Mouse (Mus musculus): Measurements from ENCODE around the gene Cd164l2. TPM values are rescaled to one million over a fixed set of nuclear protein-coding genes. Genes with fewer than 3 reads are reported as not detected.

Gene Cd164l2
- total RNA-seq (2021): not detected

GRCm38 (mm10) chr4:133211751-133212561 lies at the start of gene Cd164l2, which contains the start of gene Gpr3:
Gene Cd164l2, plus strand, starts transcription at chr4:133212131.
Gene Gpr3, minus strand, starts transcription at chr4:133212536.
- DNase-seq: no peak

DNA sequence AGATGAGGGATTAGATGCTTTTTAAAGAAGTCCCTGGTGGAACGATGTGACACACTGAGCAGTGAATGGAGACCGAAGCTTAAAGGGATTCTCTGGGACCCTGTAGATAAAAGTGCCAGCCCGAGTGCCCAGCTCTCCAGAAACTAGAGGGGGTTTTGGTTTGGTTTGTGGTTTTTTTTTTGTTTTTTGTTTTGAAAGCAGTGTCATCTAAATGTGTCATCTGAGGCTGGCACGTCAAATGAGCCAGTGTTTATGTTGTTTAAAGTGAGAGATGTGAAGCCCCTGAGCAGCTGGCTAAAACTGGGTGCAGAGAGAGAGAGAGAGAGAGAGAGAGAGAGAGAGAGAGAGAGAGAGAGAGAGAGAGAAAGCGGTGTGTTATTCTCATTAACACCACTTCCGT lies 49.7 kb upstream of the Cd164l2 start:
- no peak for DNase-seq

- no peak for DNase-seq
Measured at GRCm38 (mm10) chr4:133166773-133167172, 45.2 kb upstream of the Cd164l2 start.

DNA sequence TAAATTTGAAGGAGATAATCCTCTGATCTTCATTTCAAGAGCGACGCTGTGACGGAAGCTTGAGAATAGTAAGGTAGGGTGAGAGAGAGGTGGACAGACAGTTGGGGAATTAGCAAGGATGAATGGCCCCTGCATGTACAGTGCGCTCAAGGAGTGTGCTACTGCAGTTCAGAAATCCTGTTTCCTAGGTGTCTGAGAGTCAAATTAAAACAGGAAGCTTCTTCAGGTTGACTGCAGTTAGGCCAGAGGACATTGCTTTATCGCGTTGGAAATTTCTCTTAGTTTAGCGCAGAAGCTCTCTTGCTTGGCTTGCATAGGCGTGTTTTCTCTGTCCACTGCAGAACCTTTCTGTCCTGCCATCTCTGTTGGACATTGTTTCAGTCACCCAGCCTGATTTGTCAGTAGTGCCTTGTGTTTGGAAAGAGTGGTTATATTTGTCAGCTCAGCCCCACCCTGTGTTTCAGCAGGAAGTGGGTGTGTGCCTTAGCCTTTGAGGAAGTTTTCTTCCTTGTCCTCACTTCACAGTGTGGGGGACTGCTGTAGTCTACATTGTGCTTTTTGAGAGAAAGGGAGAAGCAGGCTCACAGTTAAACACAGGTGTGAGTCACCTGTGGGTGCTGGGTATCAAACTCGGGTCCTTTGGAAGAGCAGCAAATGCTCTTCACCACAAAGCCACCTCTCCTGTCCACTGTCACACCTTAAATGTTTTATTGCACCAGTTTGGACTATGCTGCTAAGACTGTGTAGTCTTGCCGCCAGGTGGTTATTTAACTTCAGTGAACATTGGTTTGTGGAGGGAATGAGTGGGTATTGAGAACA lies 42.5 kb upstream of the Cd164l2 start:
- no peak for DNase-seq

DNA sequence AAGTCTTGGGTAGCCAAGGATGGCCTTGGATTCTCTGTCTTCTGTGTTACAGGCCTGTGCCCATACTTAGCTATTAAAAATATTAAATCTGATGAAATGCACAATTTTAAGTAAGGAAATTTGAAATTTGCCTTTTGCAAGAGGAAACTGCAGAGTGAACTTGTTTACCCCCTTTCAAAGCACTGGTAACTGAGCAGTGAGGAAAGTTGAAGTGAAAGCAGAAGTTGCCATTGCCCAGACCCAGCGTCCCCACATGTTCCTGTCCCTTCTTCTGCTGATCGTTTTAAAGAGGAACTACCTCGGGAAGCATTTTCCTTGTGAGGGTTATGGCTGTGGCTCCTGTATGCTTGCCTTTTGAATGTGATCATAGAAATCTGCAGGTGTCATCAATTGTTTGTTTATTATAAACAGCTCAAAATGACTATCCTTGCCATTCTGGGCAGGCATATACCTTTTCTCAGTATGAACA lies 41.8 kb upstream of the Cd164l2 start:
- DNase-seq: no peak

DNA sequence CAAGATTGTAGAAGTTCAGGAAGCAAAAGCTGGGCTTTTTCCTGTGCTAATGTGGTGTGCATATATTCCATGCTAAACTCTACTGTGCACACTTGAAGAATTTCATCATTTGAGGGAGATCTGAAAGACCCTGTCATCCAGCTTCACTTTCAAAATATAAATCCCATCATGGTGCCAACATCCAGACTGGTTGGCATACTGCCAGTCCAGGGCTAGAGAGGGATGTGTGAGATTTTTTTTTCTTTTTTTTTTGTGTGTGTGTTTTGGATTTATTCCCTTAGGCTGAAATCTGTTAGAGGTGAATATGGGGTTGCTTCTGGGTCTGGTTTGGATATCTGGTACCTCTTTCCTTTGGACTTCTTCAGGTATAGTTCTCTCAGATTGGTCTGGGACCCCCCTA lies 41.3 kb upstream of the Cd164l2 start:
- DNase-seq: no peak

- no peak for DNase-seq
Measured at GRCm38 (mm10) chr4:133172451-133172850, 39.5 kb upstream of the Cd164l2 start.

- no peak for DNase-seq
Measured at GRCm38 (mm10) chr4:133174361-133174760, 37.6 kb upstream of the Cd164l2 start.

- no peak for DNase-seq
Measured at GRCm38 (mm10) chr4:133175274-133175673, 36.7 kb upstream of the Cd164l2 start.

DNA sequence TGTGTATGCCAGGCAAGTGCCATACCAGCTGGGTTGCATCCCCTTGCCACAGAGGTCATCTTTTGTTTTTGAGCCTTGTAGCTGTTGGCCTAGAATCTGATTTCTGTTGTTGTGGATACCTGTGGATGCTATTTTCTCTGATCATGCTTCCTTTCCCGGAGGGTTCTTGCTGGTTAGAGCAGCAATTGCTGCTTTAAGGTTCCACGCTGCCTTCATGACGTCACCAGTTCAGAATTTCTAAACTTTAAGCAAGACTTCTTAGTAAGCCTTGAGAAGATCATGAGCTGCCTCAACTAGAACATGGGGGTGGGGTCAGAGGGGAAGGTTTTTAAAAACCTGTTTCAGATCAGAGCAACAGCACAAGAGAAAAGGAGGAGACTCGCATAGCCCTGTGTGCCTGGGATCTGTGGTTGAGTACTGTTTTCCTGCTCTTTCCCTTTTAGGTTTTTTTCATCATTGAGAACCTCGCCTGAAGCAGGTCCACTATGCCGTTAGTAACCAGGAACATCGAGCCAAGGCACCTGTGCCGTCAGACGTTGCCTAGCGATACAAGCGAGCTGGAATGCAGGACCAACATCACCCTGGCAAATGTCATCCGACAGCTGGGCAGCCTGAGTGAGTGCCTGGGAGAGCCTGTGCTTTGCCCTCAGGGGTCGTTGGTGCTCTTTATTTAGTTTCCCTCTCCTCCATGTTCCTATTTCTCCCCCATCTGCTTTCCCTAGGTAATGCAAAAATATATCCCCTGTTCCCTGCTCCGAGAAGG lies 35.8 kb upstream of the Cd164l2 start:
- DNase-seq: peak; percentile 50

DNA sequence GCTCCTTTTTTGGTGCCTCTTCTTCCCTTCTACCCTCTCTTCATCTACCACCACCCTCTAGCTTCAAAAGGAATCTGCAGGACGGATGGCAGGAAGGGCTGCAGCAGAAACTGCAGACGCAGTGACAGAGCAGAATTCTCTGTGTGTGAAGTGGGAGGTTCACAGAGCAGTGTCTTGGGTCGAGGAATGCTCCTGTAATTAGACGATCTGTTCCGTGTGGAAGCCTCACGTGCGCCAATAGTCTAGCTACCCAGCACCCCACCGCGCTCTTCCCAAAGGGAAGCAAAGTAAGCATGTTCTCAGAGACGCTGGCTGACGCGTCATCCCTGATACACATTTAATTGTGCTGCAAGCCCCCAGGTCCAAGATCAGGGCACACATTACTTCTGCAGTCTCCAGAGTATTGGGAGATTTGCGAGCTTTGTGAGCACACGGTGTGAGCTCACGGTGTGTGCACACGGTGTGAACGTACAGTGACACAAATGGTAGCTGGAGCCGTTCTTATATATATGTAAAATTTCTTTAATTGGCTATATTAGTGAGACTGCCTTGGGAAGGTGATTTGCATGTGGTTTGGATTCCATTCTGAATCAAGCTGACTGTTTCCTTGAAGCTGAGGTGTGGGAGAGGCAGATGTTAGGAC lies 35.0 kb upstream of the Cd164l2 start:
- DNase-seq: no peak

DNA sequence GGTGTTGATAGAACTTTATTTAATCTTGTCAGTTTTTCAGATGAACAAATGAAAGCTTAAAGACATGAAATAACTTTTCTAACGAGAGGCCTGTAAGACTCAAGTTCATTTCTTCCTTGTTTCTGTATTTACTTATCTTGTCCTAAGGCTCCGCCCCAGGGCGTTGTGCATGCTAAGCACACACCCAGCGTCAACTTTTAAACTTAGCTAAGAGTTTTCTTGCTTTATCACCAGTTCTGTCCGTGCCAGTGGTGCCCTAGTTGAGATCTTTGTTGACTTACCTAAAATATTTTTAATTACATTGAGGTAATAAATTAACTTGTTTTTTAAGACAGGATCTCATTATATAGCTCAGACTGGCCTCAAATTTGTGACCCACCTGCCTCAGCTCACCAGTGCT lies 33.6 kb upstream of the Cd164l2 start:
- no peak for DNase-seq

GRCm38 (mm10) chr4:133179258-133179657 lies 32.7 kb upstream of the Cd164l2 start:
- no peak for DNase-seq

DNA sequence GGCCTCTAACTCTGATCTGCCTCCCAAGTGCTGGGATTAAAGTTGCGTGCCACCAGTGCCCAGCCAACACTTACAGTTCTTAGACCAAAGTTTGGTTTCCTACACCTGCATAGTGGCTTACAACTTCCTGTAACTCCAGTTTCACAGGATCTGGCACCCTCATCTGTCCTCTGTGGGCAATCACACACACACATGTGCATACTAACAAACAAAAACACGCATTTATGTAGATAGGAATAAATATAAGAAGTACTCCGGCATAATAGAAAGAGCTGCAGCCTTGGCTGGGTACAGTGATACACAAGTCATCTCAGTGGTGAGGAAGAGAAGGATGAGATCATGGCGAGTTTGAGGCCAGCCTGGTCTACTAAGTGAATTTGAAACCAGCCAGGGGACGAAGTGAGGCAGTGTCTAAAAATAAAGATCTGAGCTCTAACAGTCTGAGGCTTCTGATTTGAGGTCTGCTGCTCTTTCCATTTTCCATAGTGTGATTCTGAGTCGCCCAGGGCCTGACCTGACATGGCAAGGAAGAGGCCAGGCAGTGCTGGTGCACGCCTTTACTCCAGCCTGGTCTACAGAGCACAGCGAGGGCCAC lies 29.4 kb upstream of the Cd164l2 start:
- no peak for DNase-seq

DNA sequence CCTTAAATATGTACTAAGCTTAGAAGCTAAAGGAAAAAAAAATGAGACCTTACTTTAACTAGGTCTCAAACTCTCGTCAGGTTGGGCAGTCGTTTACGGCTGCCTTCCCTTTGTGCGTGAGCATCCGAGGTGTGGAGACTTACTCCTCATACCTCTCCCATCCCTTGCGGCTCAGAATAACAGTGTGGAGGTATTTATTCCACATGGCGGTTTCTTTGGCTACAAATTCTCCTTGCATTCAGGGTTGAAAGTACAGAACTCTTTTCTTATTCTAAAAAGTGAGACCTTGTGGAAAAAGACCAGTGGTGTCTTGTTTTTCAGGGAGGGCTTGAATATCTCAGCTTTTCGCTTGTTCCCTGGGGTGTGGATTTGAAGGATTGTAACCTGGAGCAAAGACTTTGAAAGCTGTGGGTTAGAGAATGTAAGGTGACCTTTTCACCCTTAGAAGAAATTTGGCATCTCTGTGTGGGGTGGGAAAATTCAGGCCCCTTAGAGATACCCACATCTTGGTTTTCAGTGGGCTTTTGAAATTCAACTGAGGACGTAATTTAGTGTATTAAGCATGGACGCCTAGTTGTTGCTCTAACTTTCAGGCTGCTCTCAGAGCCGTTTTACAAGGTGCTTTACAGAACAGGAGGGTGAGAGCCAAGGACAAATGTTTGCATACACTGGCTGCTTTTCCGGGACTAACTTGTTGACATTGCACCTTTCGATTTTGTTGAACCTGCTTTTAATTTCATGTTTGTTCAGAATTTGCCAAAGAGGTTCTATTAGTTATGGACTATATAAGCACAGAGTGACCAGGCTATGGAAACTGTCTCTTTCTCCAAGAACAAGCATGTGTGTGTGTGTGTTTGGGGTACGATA lies 27.7 kb upstream of the Cd164l2 start:
- no peak for DNase-seq

DNA sequence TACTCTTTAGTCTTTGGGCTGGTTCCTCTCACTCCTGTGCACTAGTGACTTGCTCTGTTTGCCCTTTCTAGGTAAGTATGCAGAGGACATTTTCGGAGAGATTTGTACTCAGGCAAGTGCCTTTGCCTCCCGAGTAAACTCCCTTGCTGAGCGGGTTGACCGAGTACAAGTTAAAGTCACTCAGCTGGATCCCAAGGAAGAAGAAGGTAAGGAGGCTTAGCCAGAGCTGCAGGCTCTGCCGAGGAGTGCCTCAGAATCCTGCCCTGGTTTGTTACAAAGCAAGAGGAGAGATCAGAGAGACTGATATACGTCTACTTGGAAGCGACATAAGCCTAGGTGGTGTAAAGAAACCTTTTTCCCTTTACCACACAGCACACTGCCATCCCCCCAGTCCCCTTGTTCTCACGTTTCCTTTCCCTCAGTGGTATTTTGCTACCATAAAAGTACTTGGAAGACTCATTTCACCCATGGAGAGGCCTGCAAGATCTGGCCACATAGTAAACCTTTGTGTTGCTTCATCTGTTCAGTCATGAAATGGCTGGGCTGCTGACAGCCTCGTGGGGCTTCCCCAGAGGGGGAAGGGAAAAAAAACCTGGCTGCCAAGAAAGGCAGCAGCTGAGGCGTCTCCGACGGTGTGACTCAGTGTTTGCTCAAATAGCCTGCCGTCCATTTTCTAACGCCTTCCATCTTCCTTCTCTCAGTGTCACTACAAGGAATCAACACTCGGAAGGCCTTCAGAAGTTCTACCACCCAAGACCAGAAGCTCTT lies 26.8 kb upstream of the Cd164l2 start:
- DNase-seq: peak; percentile 77

DNA sequence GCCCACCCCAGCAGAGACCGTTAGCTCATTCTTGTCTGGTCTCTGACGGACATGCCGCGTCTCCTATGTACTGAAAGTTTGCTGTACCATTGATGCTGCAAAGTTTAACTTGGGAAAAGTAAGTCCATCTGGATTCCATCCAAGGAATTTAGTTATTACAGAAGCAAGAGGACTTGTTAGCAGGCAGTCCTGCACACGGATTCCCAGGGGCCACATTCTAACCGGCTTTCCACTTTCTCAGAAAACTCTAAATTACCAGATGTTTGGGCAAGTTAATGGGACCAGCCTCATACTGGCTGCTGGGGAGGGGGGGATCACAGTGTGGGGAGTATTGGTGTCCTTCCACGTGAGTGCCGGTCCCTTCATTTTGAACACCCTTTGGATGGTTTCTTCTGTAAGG lies 26.0 kb upstream of the Cd164l2 start:
- DNase-seq: no peak

GRCm38 (mm10) chr4:133186856-133187255 lies 25.1 kb upstream of the Cd164l2 start:
- no peak for DNase-seq

DNA sequence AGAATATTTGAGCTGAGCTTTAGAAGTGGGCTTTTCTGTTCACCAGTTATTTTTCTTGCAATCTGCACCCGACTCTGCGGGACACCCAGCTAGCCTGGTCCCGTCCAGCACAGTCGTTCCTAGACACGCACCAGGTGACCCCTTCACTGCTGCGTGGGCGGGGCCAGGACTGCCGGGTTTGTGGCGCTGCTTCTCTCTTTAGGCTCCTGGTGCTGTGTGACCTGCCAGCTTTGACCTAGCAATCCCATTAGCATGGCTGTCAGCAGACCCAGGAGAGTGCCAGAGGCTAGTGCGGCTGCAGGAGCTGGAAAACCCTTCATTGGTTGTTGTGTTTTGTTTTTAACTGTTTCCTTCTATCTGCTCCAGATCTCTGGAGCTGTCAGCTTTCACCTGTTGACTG lies 22.5 kb upstream of the Cd164l2 start:
- no peak for DNase-seq

GRCm38 (mm10) chr4:133194482-133194881 lies 17.4 kb upstream of the Cd164l2 start:
- no peak for DNase-seq
